Mouse (Mus musculus) CH12.LX (cell line): Measurements from ENCODE around the gene Dpp6. TPM values are rescaled to one million over a fixed set of nuclear protein-coding genes. Genes with fewer than 3 reads are reported as not detected.

Experiments
- DNase-seq: peaks from one replicate; pipeline ENCODE4 v3.0.0-alpha.2; 2013; ENCODE audit errors: extremely low read depth
- H3K27ac ChIP-seq: 2 replicates; pipeline ENCODE4 v1.5.1; 2012; ENCODE audit warnings: low read depth, mild to moderate bottlenecking, control low read depth, moderate library complexity; ENCODE audit not compliant: insufficient read depth
- H3K27me3 ChIP-seq: replicated peaks from 2 replicates; pipeline ENCODE3; 2012; ENCODE audit warnings: inconsistent platforms
- H3K36me3 ChIP-seq, 2 experiments: replicated peaks in 1 of 2; 2 replicates each; pipeline versions ENCODE3 to v1.6.1; 2012; ENCODE audit warnings: inconsistent platforms in 1 of 2, low read length in 1 of 2, mild to moderate bottlenecking in 1 of 2, mixed read lengths in 1 of 2, moderate library complexity in 1 of 2; ENCODE audit not compliant: control insufficient read depth in 1 of 2, insufficient read depth in 1 of 2
- H3K4me1 ChIP-seq, 2 experiments: 2 replicates each; pipeline ENCODE4 v1.6.1; 2012; ENCODE audit warnings: inconsistent platforms in 1 of 2, moderate library complexity in 1 of 2; ENCODE audit not compliant: insufficient read depth in 2 of 2, control insufficient read depth in 1 of 2
- H3K4me2 ChIP-seq: 2 replicates; pipeline ENCODE4 v1.6.1; 2012; ENCODE audit warnings: low read depth, mild to moderate bottlenecking, control low read depth; ENCODE audit not compliant: poor library complexity, insufficient read depth, severe bottlenecking
- H3K4me3 ChIP-seq, 3 experiments: fragments of 150-350 bp in 1 of 3; sonication (generic) in 1 of 3; replicated peaks in 1 of 3; 2 replicates each; pipeline versions ENCODE3 to v1.5.1; 2011 to 2012; ENCODE audit warnings: low read depth in 2 of 3, low read length in 2 of 3, mild to moderate bottlenecking in 2 of 3, moderate library complexity in 2 of 3, control low read depth in 1 of 3, improper control_type of control experiment in 1 of 3, inconsistent platforms in 1 of 3, mixed read lengths in 1 of 3; ENCODE audit not compliant: poor library complexity in 1 of 3
- H3K79me2 ChIP-seq: replicated peaks from 2 replicates; pipeline ENCODE4 v1.6.1; 2012; ENCODE audit warnings: mild to moderate bottlenecking, moderate library complexity; ENCODE audit not compliant: control insufficient read depth, poor library complexity, insufficient read depth, severe bottlenecking; ENCODE audit errors: extremely low read depth
- H3K9ac ChIP-seq: 2 replicates; pipeline ENCODE4 v1.6.1; 2012; ENCODE audit warnings: low read depth, mild to moderate bottlenecking, control low read depth, moderate library complexity; ENCODE audit not compliant: insufficient read depth
- H3K9me3 ChIP-seq: replicated peaks from 2 replicates; pipeline ENCODE3; 2012; ENCODE audit warnings: low read length, inconsistent platforms, mixed read lengths
- CHD1 ChIP-seq: IDR thresholded peaks from 2 replicates; pipeline ENCODE4 v1.6.1; 2012; ENCODE audit warnings: low read depth, low read length, improper control_type of control experiment, inconsistent platforms
- CHD2 ChIP-seq: IDR thresholded peaks from 2 replicates; pipeline ENCODE4 v1.6.1; 2011; ENCODE audit warnings: low read length, improper control_type of control experiment
- E2F4 ChIP-seq: IDR thresholded peaks from 2 replicates; pipeline ENCODE4 v1.6.1; 2011; ENCODE audit warnings: low read depth, low read length, improper control_type of control experiment; ENCODE audit not compliant: insufficient replicate concordance
- IRF4 ChIP-seq: IDR thresholded peaks from 2 replicates; pipeline ENCODE4 v1.6.1; 2014; ENCODE audit warnings: low read depth, mild to moderate bottlenecking, inconsistent platforms, low read length, improper control_type of control experiment
- JUN ChIP-seq: IDR thresholded peaks from 2 replicates; pipeline ENCODE4 v1.6.1; 2011; ENCODE audit warnings: low read depth, mild to moderate bottlenecking, low read length, improper control_type of control experiment, moderate library complexity; ENCODE audit not compliant: insufficient read depth
- JUND ChIP-seq: conservative IDR thresholded peaks from 2 replicates; pipeline ENCODE4 v1.6.1; 2011; ENCODE audit warnings: low read depth, low read length, improper control_type of control experiment
- MAFK ChIP-seq: IDR thresholded peaks from 2 replicates; pipeline ENCODE4 v1.6.1; 2011; ENCODE audit warnings: low read length, improper control_type of control experiment; ENCODE audit not compliant: insufficient replicate concordance
- MAX ChIP-seq: IDR thresholded peaks from 2 replicates; pipeline ENCODE4 v1.6.1; 2011; ENCODE audit warnings: low read length, improper control_type of control experiment
- MAZ ChIP-seq: IDR thresholded peaks from 2 replicates; pipeline ENCODE4 v1.6.1; 2012; ENCODE audit warnings: low read depth, mild to moderate bottlenecking, inconsistent platforms, low read length, improper control_type of control experiment, moderate library complexity
- MEF2A ChIP-seq: IDR thresholded peaks from 2 replicates; pipeline ENCODE4 v1.6.1; 2014; ENCODE audit warnings: low read depth, mild to moderate bottlenecking, inconsistent platforms, low read length, improper control_type of control experiment, borderline replicate concordance
- NRF1 ChIP-seq: IDR thresholded peaks from 2 replicates; pipeline ENCODE4 v1.6.1; 2014; ENCODE audit warnings: low read depth, mild to moderate bottlenecking, inconsistent platforms, low read length, improper control_type of control experiment, moderate library complexity
- PAX5 ChIP-seq: IDR thresholded peaks from 2 replicates; pipeline ENCODE4 v1.6.1; 2012; ENCODE audit warnings: low read length, inconsistent platforms, mixed read lengths
- POLR2AphosphoS2 ChIP-seq: IDR thresholded peaks from 2 replicates; pipeline ENCODE4 v1.6.1; 2011; ENCODE audit warnings: low read depth, low read length, improper control_type of control experiment
- RAD21 ChIP-seq: IDR thresholded peaks from 2 replicates; pipeline ENCODE4 v1.6.1; 2011; ENCODE audit warnings: low read depth, mild to moderate bottlenecking, low read length, improper control_type of control experiment, moderate library complexity
- RCOR1 ChIP-seq: conservative IDR thresholded peaks from 2 replicates; pipeline ENCODE4 v1.6.1; 2012; ENCODE audit warnings: low read depth, mild to moderate bottlenecking, inconsistent platforms, low read length, improper control_type of control experiment
- SIN3A ChIP-seq: IDR thresholded peaks from 2 replicates; pipeline ENCODE4 v1.6.1; 2012; ENCODE audit warnings: low read length, improper control_type of control experiment, inconsistent platforms
- UBTF ChIP-seq: IDR thresholded peaks from 2 replicates; pipeline ENCODE4 v1.6.1; 2012; ENCODE audit warnings: low read depth, mild to moderate bottlenecking, inconsistent platforms, low read length, improper control_type of control experiment, moderate library complexity
- USF2 ChIP-seq: conservative IDR thresholded peaks from 2 replicates; pipeline ENCODE4 v1.6.1; 2011; ENCODE audit warnings: low read depth, low read length, improper control_type of control experiment
- ZMIZ1 ChIP-seq: IDR thresholded peaks from 2 replicates; pipeline ENCODE4 v1.6.1; 2012; ENCODE audit warnings: low read depth, mild to moderate bottlenecking, inconsistent platforms, low read length, improper control_type of control experiment
- ZNF384 ChIP-seq: IDR thresholded peaks from 2 replicates; pipeline ENCODE4 v1.6.1; 2012; ENCODE audit warnings: low read depth, low read length, improper control_type of control experiment, inconsistent platforms
- dilution Hi-C: fragments of 300-500 bp; cut with MboI; formaldehyde crosslinking; loops from 2 replicates; pipeline ENCODE4 v1.14.3; 2020; ENCODE audit warnings: low sequenced_read_pairs; ENCODE audit not compliant: extremely low pct_unique_long_range_greater_than_20kb, extremely low pct_ligation_motif_present
- in situ Hi-C: fragments of 300-500 bp; cut with MboI; formaldehyde crosslinking; loops from 3 replicates; pipeline ENCODE4 v1.14.3; 2019; ENCODE audit warnings: low sequenced_read_pairs, low pct_ligation_motif_present, low pct_unique_long_range_greater_than_20kb, mixed read lengths
- polyA plus RNA-seq: library from polyadenylated mRNA; unstranded; fragments of >175 nt; gene quantifications from 2 replicates; pipeline ENCODE4 v1.2.1, GENCODE M21; 2012; ENCODE audit warnings: low read depth; ENCODE audit not compliant: insufficient read length
- total RNA-seq, 2 experiments: library from RNA; depleted of rRNA; stranded (reverse); fragments of 300-350 nt in 1 of 2; fragments of >200 nt in 1 of 2; gene quantifications; 2 replicates each; pipeline ENCODE4 v1.2.3; 2012 to 2014

Gene Dpp6
- total and polyA plus RNA-seq, 3 experiments: not detected

DNA sequence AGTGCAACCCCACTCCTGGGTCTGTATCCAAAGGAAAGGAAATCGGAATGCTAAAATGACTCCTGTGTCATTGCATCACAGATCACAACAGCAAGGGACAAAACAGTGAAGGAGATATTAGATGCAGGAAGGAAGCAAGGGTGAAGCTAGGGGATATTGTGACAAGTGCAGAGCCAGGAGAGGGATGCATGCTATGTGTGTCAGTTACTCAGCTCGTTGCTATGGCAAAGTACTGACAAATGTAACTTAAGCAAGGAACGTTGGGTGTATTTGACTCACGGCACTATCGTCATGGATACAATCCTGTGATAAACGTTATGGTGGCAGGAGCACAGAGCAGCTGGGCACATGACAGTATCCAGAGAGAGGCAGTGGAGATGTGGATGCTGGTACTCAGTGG lies 839.1 kb downstream of the Dpp6 start:
- in situ Hi-C loops: no loop called here
- no peak for TF ChIP-seq NRF1
- no peak for TF ChIP-seq ZNF384
- no peak for TF ChIP-seq UBTF
- no peak for TF ChIP-seq POLR2AphosphoS2
- no peak for TF ChIP-seq CHD1
- TF ChIP-seq ZMIZ1: no peak
- no peak for TF ChIP-seq CHD2
- TF ChIP-seq JUND: no peak
- no peak for TF ChIP-seq IRF4
- H3K27me3 ChIP-seq: no peaks in the 10 kb centered on the region
- H3K79me2 ChIP-seq: no peaks in the 10 kb centered on the region
- H3K27ac ChIP-seq: no peak overlapping the region
- dilution Hi-C loops: no loop called here
- DNase-seq: no peak
- no peaks in the 10 kb centered on the region for H3K36me3 ChIP-seq
- peaks cover 6% of the 10 kb centered on the region in 2 experiments; a peak in 2 of 4 replicates for H3K4me1 ChIP-seq
- H3K9me3 ChIP-seq: no peaks in the 10 kb centered on the region
- no peak overlapping the region for H3K4me3 ChIP-seq
- H3K9ac ChIP-seq: no peak overlapping the region
- H3K4me2 ChIP-seq: no peak overlapping the region

DNA sequence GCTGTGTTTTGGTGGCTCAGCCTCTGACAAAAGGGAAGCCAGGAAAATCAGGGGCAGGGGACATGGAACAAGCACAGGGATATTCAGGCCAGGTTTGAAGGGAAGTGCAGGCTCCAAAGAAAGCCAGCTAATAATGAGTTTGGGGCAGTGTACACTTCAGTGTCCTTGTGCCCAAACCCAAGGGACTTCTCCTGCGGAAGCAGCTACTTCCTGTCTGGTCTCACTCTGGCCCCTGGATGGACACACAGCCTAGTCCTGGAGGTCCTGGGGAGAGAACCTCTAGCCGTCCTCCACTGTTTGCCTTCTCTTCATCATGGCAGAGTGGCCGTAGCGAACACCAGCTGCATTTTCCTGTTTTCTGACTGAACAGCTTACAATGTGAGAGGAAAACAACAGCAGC lies 840.7 kb downstream of the Dpp6 start:
- Histone ChIP-seq H3K4me2 (no peak overlapping the region; the same call in 1 of the 2 replicates), H3K4me3 (no peak overlapping the region), H3K4me1 (peaks cover 6% of the 10 kb centered on the region in 2 experiments; a peak in 2 of 4 replicates), H3K79me2 (no peaks in the 10 kb centered on the region), H3K9ac (no peak overlapping the region), H3K27ac (no peak overlapping the region), H3K27me3 (no peaks in the 10 kb centered on the region), H3K9me3 (no peaks in the 10 kb centered on the region), H3K36me3 (no peaks in the 10 kb centered on the region)
- in situ Hi-C loops: no loop called here
- TF ChIP-seq MAFK (no peak), POLR2AphosphoS2 (no peak), MEF2A (no peak), RAD21 (no peak), E2F4 (no peak), CHD2 (no peak), RCOR1 (no peak), MAZ (no peak), SIN3A (no peak), MAX (no peak), USF2 (no peak), JUN (no peak), PAX5 (no peak)
- dilution Hi-C loops: no loop called here
- DNase-seq: no peak
